Mouse (Mus musculus) cerebellum, adult 11-12 months (tissue): Measurements from ENCODE around the gene Iqce.
A peak's percentile ranks its signal among the peaks of the same experiment; 100 is the strongest.
"Not testable (repeated sequence)": the region's sequence is repeated elsewhere in the genome, so short reads cannot be mapped to it uniquely, and the experiment has no call there.

Experiments used
- DNase-seq: peaks from one replicate; pipeline ENCODE4 v3.0.0; 2022

Iqce gene

GRCm38 (mm10) chr5:140704378-140705251 lies 2.4 kb upstream of the Iqce start, which contains the start of gene Brat1:
Gene Brat1 (plus strand): TSS chr5:140705011.
- peak; percentile 100 for DNase-seq

GRCm38 (mm10) chr5:140703480-140704377 lies 1.6 kb upstream of the Iqce start:
- peak; percentile 52 for DNase-seq

GRCm38 (mm10) chr5:140702618-140703175 lies 519 bp upstream of the Iqce start:
- peak; percentile 49 for DNase-seq

- no peak for DNase-seq
Measured at GRCm38 (mm10) chr5:140701661-140702060, 517 bp downstream of the Iqce start.

GRCm38 (mm10) chr5:140699776-140700175 lies 2.4 kb downstream of the Iqce start:
- peak; percentile 38 for DNase-seq

GRCm38 (mm10) chr5:140695987-140696386 lies 6.2 kb downstream of the Iqce start:
- DNase-seq: no peak

- DNase-seq: no peak
Measured at GRCm38 (mm10) chr5:140688434-140688833, 13.7 kb downstream of the Iqce start.

GRCm38 (mm10) chr5:140684343-140685148 lies 17.6 kb downstream of the Iqce start:
- no peak for DNase-seq

- DNase-seq: no peak
Measured at GRCm38 (mm10) chr5:140682113-140682512, 20.1 kb downstream of the Iqce start.

GRCm38 (mm10) chr5:140680950-140681349 lies 21.2 kb downstream of the Iqce start:
- DNase-seq: no peak

- DNase-seq: no peak
Measured at GRCm38 (mm10) chr5:140680051-140680450, 22.1 kb downstream of the Iqce start.

- DNase-seq: no peak
Measured at GRCm38 (mm10) chr5:140677137-140677536, 25.0 kb downstream of the Iqce start.

GRCm38 (mm10) chr5:140675640-140676039 lies 26.5 kb downstream of the Iqce start:
- no peak for DNase-seq

GRCm38 (mm10) chr5:140675079-140675478 lies 27.1 kb downstream of the Iqce start:
- no peak for DNase-seq

GRCm38 (mm10) chr5:140674036-140674435 lies 28.1 kb downstream of the Iqce start:
- DNase-seq: no peak

GRCm38 (mm10) chr5:140672603-140673002 lies 29.6 kb downstream of the Iqce start:
- not testable (repeated sequence) for DNase-seq

GRCm38 (mm10) chr5:140672115-140672514 lies 30.1 kb downstream of the Iqce start:
- no peak for DNase-seq

GRCm38 (mm10) chr5:140663621-140664180 lies 38.5 kb downstream of the Iqce start:
- peak; percentile 45 for DNase-seq

- no peak for DNase-seq
Measured at GRCm38 (mm10) chr5:140662741-140663592, 39.2 kb downstream of the Iqce start.

- no peak for DNase-seq
Measured at GRCm38 (mm10) chr5:140661875-140662643, 40.1 kb downstream of the Iqce start.
